Mouse (Mus musculus) mature B cell (primary cell): ENCODE measurements around the gene Abcc5.
"Not testable (repeated sequence)": the region's sequence is repeated elsewhere in the genome, so short reads cannot be mapped to it uniquely, and the experiment has no call there.

Experiments
- in situ Hi-C: fragments of 300-500 bp; cut with MboI; formaldehyde crosslinking; loops from 2 replicates; pipeline ENCODE4 v1.14.3; 2019

Gene Abcc5

DNA sequence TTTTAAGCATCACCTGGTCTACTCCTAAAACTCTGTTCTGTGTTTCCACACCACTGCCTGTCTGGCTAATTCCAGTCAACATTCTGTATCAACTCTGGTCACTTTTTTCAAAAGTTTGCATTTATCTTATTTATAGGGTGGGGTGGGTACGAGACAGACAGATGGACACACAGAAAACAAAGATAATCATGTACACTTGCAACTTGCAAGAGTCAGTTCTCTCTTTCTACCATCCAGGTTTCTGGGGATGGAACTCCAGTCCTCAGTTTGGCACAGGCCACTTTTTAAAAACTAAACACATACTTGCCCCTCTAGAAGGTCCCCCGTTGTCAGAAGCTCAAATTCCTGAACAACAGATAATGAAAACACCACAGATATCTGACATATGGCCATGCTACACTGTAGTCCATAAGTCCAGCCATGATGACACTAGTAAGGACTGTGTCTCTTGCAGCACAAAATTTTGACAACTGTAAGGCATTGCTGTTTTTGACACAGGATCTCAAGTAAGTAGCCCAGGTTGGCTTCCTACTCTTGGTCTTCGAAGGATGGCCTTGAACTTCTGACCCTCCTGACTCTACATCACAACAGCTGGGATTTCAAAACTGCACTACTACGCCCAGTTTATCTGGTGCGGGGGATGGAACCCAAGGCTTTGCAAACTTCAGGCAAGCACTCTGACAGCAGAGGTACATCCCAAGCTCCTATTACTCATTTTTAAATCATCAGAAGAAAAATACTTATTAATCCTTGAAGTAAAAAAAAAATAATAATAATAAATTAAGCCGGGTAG, 3.1 kb downstream of the Abcc5 start:
- in situ Hi-C loops: no loop called here

DNA sequence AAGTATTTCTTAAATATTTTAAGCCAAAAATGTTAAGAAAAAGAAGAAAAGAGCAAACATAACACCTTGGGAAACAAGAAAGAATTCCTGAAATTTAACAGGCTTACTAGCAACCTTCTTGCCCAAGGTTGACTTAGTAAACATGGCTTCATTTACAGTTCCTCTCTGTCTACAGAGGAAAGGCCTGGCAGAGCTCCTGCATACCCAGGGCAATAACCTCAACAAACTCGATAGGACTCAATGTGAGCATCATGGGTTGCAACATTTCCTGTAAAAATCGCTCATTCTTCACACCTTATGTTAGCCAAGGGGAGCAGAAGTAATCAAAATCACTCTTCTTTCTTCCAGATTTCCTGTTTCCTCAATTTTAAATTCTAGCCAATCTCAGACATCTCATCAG, 8.1 kb downstream of the Abcc5 start:
- in situ Hi-C loops: no loop called here

DNA sequence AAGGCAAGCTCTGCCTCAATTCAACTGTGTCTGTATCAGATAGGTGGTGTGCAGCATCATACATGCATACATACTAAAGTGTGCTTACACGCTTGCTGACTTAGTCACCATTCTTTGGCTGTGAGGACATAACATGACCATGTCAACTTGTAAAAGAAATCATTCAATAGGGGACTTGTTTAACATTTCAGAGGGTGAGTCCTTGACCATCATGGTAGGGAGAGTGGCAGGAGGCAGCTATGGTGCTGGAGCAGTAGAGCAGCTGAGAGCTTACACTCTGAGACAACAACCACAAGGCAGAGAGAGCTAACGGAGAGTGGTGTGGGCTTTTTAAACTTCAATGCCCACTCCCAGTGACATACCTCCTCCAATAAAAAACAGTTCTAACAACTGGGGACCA, 9.9 kb downstream of the Abcc5 start:
- in situ Hi-C loops: no loop called here

GRCm38 (mm10) chr16:20415804-20416203, 10.4 kb downstream of the Abcc5 start:
- in situ Hi-C loops: no loop called here

- in situ Hi-C loops: no loop called here
Measured at GRCm38 (mm10) chr16:20415211-20415610, 11.0 kb downstream of the Abcc5 start.

- in situ Hi-C loops: no loop called here
Measured at GRCm38 (mm10) chr16:20413870-20414331, 12.3 kb downstream of the Abcc5 start.

- in situ Hi-C loops: no loop called here
Measured at GRCm38 (mm10) chr16:20411958-20412570, 14.1 kb downstream of the Abcc5 start.

DNA sequence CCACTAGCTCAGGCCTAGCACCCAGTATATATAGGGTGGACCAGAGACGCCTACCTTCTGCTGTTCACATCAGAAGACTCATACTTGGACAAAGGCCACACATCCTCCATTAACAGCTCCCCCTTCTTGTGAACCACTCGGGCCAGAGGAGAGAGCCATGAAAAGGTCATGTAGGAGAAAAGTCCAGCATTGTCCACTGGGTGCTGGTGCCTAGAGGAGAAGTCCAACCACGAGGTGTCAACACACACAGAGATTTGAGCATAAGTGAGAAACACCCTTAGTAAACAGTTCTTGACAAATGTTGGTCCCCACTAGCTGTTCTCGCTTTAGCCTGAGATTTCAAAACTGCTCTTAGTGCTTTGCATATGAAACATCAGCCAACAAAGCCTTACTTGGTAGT, 20.9 kb downstream of the Abcc5 start:
- in situ Hi-C loops: no loop called here

DNA sequence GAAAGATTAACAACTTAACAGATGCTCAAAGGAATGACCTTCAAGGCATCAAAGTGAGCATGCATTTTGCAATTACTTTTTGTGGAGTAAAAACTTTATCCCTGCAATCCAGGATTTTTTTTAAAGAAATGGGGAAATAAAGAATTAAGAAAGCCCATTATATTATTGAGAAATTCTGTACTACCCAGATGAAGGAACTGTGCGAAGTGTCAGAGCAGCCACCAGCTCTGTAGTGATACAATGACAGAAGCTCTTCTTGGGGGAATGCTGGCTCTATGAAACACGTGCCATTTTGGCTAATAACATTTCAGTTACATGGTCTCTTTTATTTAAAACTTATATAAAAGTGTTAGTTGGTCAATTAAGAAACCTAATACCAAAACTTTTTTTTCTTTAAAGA, 22.9 kb downstream of the Abcc5 start:
- in situ Hi-C loops: no loop called here

DNA sequence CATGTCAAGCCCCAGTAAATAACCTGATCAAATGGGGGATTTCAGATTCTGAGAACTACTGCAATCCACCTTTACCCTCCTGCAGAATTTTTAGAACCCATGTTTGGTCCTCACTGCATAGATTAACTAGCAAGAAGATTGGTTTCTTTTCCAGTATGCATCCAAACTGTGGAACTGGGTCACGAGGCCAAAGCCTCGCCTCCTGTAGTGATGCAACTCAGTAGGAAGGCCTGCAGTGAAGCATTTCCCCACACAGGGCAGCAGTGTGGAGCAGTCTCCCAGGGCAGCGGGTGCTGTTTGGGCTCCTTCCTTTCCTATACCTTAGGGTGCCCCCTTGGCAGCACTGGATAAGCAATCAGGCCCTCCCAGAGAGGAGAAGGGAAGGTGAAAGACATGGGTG, 24.6 kb downstream of the Abcc5 start:
- in situ Hi-C loops: no loop called here

DNA sequence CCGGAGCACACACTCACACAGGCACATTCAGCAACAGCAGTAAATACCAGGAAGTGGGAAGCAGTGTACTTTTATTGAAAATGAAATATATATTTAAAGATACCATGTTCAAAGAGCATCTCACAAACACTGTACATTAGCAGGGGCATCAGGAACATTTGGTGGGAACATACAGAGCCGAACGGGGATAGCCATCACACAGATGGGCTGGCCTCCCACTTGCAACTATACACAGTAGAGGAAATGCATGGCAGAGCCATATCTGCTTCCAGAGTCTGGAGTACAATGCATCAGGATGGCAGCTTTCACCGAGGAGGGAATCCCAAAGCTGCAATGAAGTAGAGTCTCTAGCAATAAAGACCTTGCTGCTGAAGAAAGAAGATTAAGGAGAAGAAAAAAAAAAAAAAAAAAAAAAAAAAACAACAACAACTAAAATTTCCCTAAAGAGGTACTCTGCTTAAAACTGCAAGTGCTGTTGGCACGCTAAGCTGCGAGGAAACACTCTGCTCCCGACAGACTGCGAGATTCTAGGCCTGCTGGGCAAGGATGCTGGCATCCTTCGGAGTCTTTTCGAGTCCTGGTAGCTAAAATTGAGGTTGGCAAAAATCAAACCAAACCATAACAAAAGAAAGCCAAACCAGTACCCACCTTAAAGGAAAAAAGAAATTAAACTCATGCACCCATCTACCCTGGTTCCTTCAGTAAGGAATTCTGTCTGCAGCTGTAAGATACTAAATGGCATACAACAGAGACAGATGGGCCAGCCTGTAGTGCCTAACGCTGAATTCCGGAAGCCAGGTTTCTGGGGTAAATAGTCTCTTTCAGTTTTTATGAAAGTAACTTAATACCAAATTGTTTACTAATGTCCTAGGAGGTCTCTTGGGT, 25.2 kb downstream of the Abcc5 start:
- in situ Hi-C loops: no loop called here

- in situ Hi-C loops: no loop called here
Measured at GRCm38 (mm10) chr16:20396851-20397250, 29.3 kb downstream of the Abcc5 start.

- in situ Hi-C loops: no loop called here
Measured at GRCm38 (mm10) chr16:20395216-20395907, 30.8 kb downstream of the Abcc5 start.

GRCm38 (mm10) chr16:20391753-20392152, 34.4 kb downstream of the Abcc5 start:
- in situ Hi-C loops: no loop called here

- in situ Hi-C loops: no loop called here
Measured at GRCm38 (mm10) chr16:20390233-20390632, 36.0 kb downstream of the Abcc5 start.

GRCm38 (mm10) chr16:20381031-20381430, 45.2 kb downstream of the Abcc5 start:
- in situ Hi-C loops: no loop called here

GRCm38 (mm10) chr16:20375341-20375740, 50.9 kb downstream of the Abcc5 start:
- in situ Hi-C loops: no loop called here

DNA sequence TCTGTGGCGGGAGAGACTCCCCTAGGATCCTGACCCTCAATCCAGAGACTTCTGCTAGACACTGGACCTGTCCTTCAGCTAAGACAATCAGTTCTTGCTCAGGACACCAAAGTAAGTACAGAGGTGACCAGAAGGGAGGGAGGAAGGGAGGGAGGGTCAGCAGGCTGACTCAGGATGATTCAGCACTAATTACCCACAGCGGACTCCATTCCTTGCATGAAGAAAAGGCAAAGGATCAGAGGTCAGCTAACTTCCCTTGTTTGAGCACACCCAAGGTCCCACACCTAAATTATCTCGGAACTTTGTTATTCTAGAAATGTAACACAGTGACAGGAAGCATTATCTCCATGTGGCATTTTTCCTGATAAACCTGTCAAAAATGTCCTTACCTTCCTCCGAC, 54.5 kb downstream of the Abcc5 start:
- in situ Hi-C loops: no loop called here

- in situ Hi-C loops: no loop called here
Measured at GRCm38 (mm10) chr16:20368221-20368620, 58.0 kb downstream of the Abcc5 start.

DNA sequence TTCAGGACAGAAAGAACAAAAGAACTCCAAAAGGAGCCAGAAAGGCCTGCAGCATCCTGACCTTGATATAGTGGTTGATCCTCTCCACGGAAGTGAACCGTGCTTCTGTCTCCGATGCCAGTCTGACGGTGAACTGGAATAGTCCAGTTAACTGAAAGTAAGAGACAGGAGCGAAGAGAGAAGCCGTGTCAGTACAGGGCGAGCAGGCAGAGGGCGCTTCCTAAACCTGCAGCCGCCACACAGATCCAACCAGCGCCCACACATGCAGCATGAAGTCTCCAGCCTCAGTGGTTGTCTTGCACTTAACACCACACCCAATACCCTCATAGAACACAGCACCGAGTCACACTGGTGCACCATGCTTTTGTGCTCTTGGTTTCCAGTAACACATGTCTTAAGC, 64.1 kb downstream of the Abcc5 start:
- in situ Hi-C loops: no loop called here

DNA sequence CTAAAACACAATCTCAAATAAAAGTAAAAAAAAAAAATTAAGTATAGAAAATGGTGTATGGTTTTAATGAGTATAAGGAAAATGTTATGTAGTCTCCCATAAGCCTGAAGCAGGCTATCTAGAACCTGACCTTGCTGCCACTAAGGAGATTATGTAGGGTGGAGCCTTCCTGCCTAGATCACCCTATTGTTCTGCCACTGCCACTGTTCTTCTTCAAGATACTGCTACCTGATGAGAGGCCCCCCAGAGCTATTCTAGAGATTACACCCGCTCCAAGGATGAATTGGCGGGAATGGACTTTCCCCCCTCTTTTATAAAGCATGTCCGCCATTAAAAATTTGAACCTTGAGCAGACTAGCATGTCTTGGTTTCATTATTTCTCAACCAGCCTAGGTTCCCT, 64.7 kb downstream of the Abcc5 start:
- in situ Hi-C loops: not testable (repeated sequence)
